Mouse (Mus musculus) urinary bladder, adult 18-20 months (tissue): ENCODE results near the gene Vmn1r17.
"Not testable (repeated sequence)": the region's sequence is repeated elsewhere in the genome, so short reads cannot be mapped to it uniquely, and the experiment has no call there.

Experiments used
- DNase-seq, 2 experiments: peaks; one replicate each; pipeline ENCODE4 v3.0.0; 2022; ENCODE audit warnings: low spot score in 2 of 2, mixed read lengths in 2 of 2

Vmn1r17 gene

GRCm38 (mm10) chr6:57363627-57364026, at the start of gene Vmn1r17:
Vmn1r17 (minus strand) TSS chr6:57363727.
- no peak for DNase-seq

- not testable (repeated sequence) for DNase-seq
Observed at GRCm38 (mm10) chr6:57403480-57403879, 40.0 kb upstream of the Vmn1r17 start, which contains the start of gene Vmn1r19. Vmn1r19 (plus strand) TSS chr6:57403780.

GRCm38 (mm10) chr6:57395683-57396082, 32.2 kb upstream of the Vmn1r17 start, which contains the start of gene Vmn1r18:
Vmn1r18 (minus strand) TSS chr6:57395783.
- DNase-seq = no peak

GRCm38 (mm10) chr6:57367496-57367895, 4.0 kb upstream of the Vmn1r17 start:
- DNase-seq = no peak

- DNase-seq = not testable (repeated sequence)
Observed at GRCm38 (mm10) chr6:57365866-57366265, 2.3 kb upstream of the Vmn1r17 start.

GRCm38 (mm10) chr6:57356864-57357263, 6.7 kb downstream of the Vmn1r17 start:
- no peak for DNase-seq

- no peak for DNase-seq
Observed at GRCm38 (mm10) chr6:57329394-57329793, 34.1 kb downstream of the Vmn1r17 start, which contains the start of gene Vmn1r16. Vmn1r16 (minus strand) TSS chr6:57329494.

- DNase-seq = no peak
Observed at GRCm38 (mm10) chr6:57326176-57326575, 37.4 kb downstream of the Vmn1r17 start.
